Mouse (Mus musculus) C2C12 (cell line): ENCODE data around the gene Ssr3.

Experiments
- CEBPB ChIP-seq: IDR thresholded peaks from one replicate; pipeline ENCODE4 v1.6.1; 2011; ENCODE audit warnings: low read depth, mild to moderate bottlenecking, control low read depth, moderate library complexity
- CTCF ChIP-seq: IDR thresholded peaks from one replicate; pipeline ENCODE4 v1.5.1; 2011; ENCODE audit not compliant: control insufficient read depth, insufficient read depth, insufficient read length
- FOSL1 ChIP-seq: IDR thresholded peaks from one replicate; pipeline ENCODE4 v1.8.0; 2011; ENCODE audit warnings: mild to moderate bottlenecking, low read length; ENCODE audit not compliant: poor library complexity, insufficient read depth, severe bottlenecking
- MYOD1 ChIP-seq: IDR thresholded peaks from one replicate; pipeline ENCODE4 v1.6.1; 2011; ENCODE audit warnings: low read depth; ENCODE audit not compliant: control insufficient read depth, insufficient read length
- USF1 ChIP-seq: IDR thresholded peaks from one replicate; pipeline ENCODE4 v1.6.1; 2011; ENCODE audit warnings: low read depth, mild to moderate bottlenecking, control low read depth, moderate library complexity

DNA sequence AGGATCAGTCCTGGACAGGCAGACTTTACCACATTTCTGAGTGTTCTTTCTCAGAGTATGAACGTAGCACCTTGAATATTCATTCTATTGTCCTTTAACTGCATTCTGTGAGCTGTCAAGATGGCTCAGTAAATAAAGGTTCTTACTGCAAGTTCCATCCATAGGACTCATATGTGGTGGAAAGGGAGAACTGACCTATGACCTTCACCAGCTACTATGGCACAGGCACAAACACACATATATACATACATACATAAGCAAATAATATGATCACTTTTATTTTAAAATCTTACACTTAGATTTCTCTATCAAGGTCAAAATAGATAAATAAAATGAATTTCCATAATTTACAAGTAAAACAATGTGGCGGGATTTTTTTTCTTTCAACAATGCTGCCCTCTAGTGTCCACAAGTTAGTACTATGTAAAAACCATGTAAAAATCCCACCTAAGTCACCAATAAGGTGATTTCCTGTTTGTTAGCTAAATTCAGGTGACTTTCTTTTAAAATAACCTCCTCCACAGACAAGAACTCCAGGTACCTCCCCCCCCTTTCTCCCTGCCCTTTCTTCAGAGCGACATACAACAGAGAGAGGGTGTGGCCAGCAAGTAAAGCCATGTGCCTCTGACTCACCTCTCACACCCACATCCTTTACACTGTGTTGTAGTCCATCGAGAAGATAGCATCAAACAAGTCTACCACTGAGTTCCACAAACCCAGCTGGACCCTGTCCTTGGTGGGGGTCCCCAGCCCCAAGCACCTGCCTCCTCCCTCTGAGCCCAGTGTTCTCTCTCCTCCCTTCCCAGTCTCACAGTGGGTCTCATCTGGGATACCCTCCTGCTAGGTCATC, 39.9 kb downstream of the Ssr3 start:
- TF ChIP-seq MYOD1: no peak
- TF ChIP-seq CTCF: no peak
- TF ChIP-seq CEBPB: no peak
- TF ChIP-seq FOSL1: no peak
- TF ChIP-seq USF1: peak; percentile 58
